Mouse (Mus musculus) spleen, adult 2 months (tissue): ENCODE measurements at regions not wholly inside any gene's neighbourhood (a gene's known extent, or its start where the extent isn't known, plus 50 kb on each side); places are given as distances from the start of the nearest gene placed in this dataset.

Source experiments
- CTCF ChIP-seq: fragments of 200-500 bp; IDR thresholded peaks from 2 replicates; pipeline ENCODE4 v1.5.1; 2011; ENCODE audit warnings: mild to moderate bottlenecking, inconsistent platforms; ENCODE audit not compliant: insufficient read depth, insufficient read length, insufficient replicate concordance; ENCODE audit errors: extremely low read depth
- POLR2A ChIP-seq: fragments of 200-500 bp; IDR thresholded peaks from 2 replicates; pipeline ENCODE4 v1.6.1; 2011; ENCODE audit warnings: low read depth, low read length, inconsistent platforms

GRCm38 (mm10) chr6:84364964-84365363 lies 228.7 kb downstream of the Cyp26b1 start:
- TF ChIP-seq CTCF (no peak), POLR2A (no peak)
